Mouse (Mus musculus): ENCODE data around the gene Rnf39.
"Not testable (repeated sequence)": the region's sequence is repeated elsewhere in the genome, so short reads cannot be mapped to it uniquely, and the experiment has no call there.

Gene Rnf39

DNA sequence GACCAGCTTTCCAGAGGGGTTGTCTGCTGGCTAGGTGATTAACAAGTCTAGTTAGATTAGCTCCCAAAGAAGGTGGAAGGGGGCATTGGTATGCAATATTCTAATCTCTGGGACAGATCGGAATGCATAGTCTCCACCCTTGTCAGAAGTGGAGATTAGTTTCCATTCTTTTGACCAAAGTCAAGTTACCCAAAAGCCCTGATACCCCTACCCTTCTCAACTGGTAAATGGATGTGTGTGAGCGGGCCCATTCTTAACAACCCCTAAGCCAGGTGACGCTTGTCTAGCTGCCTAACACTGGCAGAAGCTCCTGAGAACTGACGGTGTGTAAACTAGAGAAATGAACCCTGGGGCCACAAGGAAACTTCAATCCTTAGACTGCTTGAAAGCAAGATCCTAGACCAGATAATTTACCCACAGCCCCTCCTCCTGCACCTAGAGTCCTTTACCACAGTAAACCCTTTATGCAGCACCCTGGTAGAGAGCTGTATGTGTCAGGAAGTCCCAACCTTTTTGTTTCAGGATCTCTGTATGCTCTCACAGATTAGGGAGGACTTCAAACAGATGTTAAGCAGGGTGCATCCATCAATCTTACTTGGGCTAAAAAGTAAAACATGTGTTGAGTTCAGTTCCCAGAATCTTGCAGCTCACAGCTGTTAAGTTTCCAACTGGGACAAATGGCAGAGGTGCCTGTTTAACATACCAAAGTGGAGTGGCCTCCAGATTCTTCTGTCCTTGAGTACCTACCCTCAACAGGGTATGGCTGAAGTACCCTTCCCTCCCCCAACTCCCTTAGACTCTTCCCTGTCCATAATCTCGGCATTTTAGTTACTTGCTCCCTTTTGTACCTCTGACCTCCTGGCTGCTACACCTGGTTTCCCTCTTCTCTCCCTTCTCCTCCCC is 39.8 kb downstream of the Rnf39 start:
- no peak for DNase-seq (ENCODE audit: low spot score in 2 of 2)

DNA sequence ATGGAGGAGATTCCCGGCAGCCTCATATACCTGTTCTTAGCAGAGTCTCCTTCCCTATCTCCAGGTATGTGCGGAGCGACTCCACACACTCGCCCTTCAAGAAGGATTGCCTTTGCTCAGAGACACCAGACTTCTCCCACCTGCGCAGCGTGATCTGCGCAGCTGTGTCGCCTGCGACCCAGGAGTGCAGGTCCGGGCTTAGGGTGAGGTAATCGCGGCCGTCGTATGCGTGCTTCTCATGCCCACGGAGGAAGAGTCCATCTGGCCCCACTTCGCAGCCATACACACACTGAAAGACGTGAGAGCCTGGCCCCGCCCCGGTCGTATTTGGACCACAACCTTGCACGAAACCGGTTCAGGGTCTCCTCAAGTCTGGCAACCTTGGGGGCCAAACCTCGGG is 45.8 kb downstream of the Rnf39 start:
- DNase-seq (ENCODE audit: low spot score in 2 of 2), result no peak

DNA sequence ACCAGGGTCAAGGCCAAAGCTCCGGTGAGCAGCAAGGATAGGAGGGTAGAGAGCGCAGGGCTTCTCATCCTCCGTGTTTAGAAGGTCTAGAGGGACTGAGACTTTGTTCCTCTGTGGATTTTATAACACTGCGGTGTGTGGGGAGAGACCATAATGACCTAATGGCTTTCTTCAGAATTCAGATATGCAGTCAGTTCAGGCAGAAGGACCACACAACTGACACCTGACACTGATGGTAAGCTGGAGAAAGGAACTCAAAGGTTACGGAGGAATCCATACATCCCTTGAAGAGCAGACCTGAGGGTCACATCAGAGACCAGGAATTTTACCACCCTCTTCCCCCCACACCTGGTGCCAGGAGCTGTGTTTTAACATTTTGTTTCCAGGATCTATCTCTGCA is 46.7 kb downstream of the Rnf39 start, which contains the start of gene H2-M5:
Gene H2-M5 (minus strand): TSS at position 101 of the 400 bp plus-strand sequence.
- no peak for DNase-seq (ENCODE audit: low spot score in 2 of 2)

DNA sequence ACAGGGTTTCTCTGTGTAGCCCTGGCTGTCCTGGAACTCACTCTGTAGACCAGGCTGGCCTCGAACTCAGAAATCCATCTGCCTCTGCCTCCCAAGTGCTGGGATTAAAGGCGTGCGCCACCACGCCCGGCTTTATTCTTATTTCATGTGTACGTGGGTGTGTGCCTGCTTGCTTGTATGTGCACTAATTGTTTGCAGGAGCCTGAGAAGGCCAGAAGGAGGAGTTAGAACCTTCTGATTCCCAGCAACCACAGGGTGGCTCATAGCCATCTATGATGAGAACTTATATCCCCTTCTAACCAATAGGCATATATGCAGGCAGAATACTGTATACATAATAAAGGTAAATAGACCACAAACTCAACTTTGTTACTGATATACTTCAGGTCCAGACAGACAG is 47.9 kb downstream of the Rnf39 start:
- not testable (repeated sequence) for DNase-seq (ENCODE audit: low spot score in 2 of 2)

DNA sequence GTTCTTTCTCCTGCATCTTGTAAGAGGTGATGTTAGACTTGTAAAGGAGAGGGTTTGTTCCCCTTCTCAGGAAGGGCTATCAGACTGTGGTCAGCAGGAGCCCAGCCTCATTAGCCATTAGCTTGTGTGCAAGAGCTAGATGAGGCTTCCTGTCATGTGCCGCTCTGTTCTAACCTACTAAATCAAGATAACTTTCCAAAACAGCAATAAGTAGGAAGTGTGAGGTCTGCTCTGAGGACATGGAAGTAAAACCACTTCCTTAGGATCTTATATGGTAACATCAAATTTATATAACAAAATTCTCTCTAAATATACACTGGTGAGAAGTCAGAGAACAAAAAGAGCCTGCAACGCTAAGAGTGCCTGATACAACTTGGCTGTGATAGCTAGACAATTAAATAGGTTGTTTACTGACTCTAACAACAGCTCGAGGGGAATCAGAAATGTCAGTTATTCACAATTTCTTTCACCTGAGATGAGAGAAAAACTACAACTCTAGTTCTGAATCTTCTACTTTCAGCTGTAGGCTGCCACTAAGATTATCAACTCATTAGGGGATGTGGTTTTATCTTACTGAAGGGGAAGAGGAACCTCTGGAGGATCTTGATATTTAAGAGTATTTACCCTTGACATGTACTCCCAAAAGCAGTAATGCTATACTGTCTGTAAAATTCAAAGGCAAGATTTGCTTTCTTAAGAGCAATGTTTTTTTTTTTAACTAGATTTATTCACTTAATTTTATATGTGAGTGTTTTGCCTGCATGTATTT is 49.8 kb downstream of the Rnf39 start:
- DNase-seq (ENCODE audit: low spot score in 2 of 2), result no peak

DNA sequence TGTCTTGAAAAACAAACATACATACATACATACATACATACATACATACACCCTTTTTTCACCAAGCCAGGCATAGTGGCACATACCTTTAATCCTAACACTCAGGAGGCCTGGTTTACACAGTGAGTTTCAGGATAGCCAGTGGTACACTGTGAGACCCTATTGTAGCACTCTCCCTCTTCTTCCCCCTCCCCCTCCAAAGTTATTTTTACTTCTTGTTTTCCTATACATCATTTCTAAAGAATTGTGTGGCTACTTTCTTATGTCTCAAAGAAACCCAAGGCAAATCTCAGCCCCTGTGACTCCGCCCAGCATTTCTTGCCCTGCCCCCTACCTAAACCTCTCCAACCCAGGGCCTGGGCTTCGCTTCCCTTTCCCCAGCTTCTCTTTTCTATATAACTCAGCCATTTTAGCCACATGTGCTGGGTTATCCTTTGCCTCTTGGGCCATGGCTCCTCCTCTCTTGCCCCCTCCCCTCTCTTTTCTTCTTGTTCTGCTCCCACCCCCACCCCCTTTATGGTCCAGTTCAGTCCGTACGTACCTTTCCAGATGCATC is 51.1 kb downstream of the Rnf39 start:
- DNase-seq (ENCODE audit: low spot score in 2 of 2), result no peak

DNA sequence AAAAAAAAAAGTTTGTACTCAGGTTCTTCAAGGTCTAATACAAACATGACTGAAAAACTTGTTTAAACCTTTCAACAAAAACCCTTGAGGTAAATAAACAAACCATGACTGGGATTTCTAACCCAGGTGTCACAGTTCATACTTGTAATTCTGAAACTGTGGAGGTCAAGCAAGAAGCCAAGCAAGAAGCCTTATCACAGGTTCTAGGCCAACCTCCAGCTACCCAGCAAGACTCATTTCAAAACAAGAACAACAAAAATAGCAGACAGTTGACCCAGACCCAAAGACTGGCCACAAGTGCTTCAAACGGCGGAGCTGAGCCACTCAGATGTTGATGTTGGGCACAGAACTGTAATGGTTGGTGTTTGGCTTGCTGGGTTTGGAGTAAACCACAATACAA is 51.8 kb downstream of the Rnf39 start:
- no peak for DNase-seq (ENCODE audit: low spot score in 2 of 2)

DNA sequence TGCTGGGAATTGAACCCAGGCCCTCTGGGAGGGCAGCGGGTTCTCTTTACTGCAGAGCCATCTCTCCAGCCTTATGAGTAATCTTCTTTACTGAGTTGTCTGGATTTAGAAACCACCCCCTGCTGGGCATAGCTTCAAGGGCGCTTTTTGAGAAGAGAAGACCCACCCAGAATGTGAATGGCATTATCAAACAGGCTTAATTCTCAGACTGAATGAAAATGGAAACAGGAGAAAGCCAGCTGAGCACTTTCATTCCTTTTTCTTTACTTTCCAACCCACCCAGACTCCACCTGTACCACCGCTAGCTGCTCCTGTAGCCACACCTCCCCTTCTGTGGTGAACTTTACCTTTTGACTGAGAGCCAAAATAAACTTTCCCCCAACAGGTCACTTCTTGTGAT is 52.7 kb downstream of the Rnf39 start:
- DNase-seq (ENCODE audit: low spot score in 2 of 2), result no peak

DNA sequence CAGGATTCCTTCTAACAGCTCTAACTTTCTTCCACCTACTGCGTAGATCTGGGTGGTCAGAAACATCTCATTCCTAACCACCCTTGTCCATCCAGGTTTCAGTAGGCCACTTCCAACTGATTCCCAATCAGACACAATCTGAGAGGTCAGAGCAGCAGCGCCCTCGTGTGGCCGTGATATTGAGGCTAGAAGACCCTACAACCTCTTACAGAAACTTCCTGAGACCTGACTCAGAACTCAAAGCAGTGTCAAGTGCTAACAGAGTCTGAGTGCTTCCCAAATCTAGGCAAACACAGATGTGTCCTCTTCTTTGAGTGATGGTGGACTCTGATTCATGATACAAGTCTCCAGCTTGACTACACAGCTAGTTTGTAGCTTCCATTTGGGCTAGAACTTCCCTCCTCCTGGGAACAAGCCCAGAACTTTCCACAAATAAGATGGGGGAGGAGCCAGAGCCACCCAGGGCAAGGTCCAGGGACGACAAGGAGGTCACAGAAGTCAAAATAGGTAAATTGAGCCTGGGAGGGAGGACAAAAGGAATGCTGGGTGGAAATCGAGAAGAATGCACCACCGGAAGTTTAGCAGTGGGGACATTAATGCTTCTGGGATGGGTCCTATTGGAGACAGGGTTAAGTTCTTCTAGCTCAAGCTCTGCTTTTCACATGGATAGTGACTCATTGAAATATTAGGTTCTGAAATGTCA is 54.5 kb downstream of the Rnf39 start:
- peak; percentile 55 to 75 for DNase-seq (ENCODE audit: low spot score in 2 of 2)

Measured in urinary bladder, postnatal 36 days (tissue).